Mouse (Mus musculus) cerebellum, postnatal 25 days (tissue): ENCODE results near the gene 3110021N24Rik.

ENCODE experiments used
- DNase-seq, 2 experiments: peaks; one replicate each; pipeline ENCODE4 v3.0.0; 2021; ENCODE audit warnings: mixed read lengths in 2 of 2

3110021N24Rik gene

GRCm38 (mm10) chr4:108798083-108798830 lies 78.8 kb downstream of the 3110021N24Rik start:
- DNase-seq: peak; percentile 70 to 87

DNA sequence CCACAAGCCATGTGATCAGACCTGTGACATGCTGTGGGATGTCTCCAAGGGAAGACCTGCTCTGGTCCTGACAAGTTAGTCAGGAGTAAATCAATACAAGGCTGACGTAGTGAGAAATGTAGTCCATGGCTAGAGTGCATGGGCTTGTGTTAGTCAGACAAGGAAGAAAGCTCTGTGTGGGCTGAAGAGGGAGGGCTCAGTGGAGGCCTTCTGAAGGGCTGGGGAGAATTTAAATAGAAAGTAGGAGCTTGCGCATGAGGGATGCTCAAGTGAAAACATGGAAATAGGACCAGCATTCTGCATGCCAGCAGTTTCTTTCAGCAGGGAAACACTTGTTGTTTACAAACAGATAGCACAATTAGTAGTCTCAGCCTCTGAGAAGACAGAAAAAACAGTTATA lies 84.1 kb downstream of the 3110021N24Rik start:
- no peak for DNase-seq

DNA sequence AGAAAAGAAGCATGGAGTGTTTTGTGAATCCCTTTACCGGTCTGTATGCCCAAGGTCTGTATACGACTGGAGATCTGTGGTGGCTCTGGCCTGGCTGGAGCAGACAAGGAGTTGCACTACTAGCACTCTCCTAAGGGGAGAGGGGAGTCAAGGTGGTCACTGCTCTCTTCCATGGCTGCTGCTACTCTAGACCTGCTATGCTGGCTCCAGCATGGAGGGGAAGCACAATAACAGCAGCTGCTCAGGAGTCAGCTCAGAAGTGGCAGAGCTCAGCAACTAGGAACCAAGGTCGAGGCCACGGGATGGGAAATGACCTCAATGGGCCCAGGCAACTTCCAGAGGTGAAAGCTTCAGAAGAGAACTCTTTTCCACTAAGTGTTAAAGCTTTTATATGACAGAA lies 91.7 kb downstream of the 3110021N24Rik start:
- no peak for DNase-seq

DNA sequence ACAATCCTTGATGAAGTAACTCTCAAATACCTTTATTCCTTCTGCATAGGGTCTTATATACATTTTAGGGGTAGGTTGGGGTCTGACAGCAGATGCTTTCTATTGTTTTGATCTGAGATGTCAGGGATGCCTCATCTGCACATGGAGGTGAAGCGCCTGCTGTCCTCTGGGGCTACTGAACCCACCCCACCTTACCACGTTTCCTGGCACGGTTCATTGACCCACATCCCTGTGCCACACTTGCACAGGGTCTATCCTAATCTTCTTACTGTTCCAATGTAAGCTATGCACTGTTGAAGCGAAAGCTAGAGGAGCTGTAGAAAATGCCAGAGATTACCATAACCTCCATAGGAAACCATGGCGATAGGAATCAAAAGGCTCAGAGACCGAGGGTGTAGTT lies 92.1 kb downstream of the 3110021N24Rik start:
- no peak for DNase-seq

DNA sequence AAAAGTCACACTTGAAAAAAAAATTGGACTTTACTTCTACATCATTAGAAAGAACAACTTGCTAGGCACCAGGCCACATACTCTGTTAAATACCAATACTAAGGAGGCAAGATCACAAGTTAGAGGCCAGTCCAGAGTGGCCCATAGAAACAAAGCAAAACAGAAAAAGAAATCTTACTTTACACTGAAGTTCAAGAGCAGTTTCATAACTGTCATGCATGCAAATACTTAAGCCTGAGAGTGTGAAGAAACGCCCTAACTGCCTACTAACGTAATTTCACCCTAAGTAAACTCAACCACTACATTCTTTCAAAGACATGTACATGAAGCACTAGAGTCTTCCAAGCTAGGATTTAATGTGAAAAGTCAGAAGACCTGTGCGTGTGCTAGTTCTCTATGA lies 106.2 kb downstream of the 3110021N24Rik start:
- DNase-seq: no peak

- DNase-seq: no peak
These were observed 106.6 kb downstream of the 3110021N24Rik start for GRCm38 (mm10) chr4:108826096-108826495.

GRCm38 (mm10) chr4:108826643-108827042 lies 107.2 kb downstream of the 3110021N24Rik start:
- no peak for DNase-seq

DNA sequence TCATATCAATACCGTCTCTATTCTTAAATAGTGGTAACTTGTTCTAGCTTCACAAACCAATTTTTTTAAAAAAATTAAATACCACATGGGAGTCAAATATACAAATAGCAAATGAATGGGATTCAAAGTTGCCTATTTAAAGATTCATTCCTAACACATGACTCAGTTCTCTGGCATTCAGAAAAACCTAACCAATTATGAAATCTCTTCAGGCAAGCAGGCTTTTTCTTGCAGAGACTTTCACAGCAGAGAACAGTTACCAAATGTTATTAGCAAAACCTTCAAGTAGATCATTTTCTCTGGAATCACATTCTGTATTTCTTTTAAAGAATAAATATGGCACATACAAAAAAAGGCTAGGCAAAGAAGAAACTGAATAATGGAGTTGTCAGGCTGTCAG lies 111.2 kb downstream of the 3110021N24Rik start:
- no peak for DNase-seq
